Mouse (Mus musculus): ENCODE measurements around the gene Kmt5a. TPM values are rescaled to one million over a fixed set of nuclear protein-coding genes. Genes with fewer than 3 reads are reported as not detected.

The Kmt5a gene
- total RNA-seq, 2 experiments from 2014 or later, result 48.1 to 60.6 TPM

GRCm38 (mm10) chr5:124510536-124511050 is 70.9 kb downstream of the Kmt5a start:
- no peak for DNase-seq (ENCODE audit: low spot score in 2 of 2)

Small RNAs within 50 kb of the gene (microRNA-seq; reads per million reads assigned to microRNA genes)
- 0.85 to 1.1 reads per million in 2 experiments for gene Gm27486

Other genes starting within 250 kb of the Kmt5a start
- 100 to 1,000 TPM; 172 to 174 TPM for gene Pitpnm2, start 190.2 kb upstream of the Kmt5a start, total RNA-seq (2021)
- 10 to 100 TPM; 15.0 to 17.8 TPM for gene Mphosph9, start 112.0 kb upstream of the Kmt5a start, total RNA-seq (2021)
- gene 2810006K23Rik, start 111.8 kb upstream of the Kmt5a start, total RNA-seq (2021), result 10 to 100 TPM; 13.8 to 15.8 TPM
- 10 to 100 TPM; 95.4 to 99.6 TPM for gene Cdk2ap1, start 76.8 kb upstream of the Kmt5a start, total RNA-seq (2021)
- gene Sbno1, start 13.9 kb upstream of the Kmt5a start, total RNA-seq (2021), result 100 to 1,000 TPM; 133 to 135 TPM
- gene Rilpl2, start 38.4 kb downstream of the Kmt5a start, total RNA-seq (2021), result 10 to 100 TPM; 23.1 to 24.1 TPM
- 10 to 100 TPM; 19.7 to 22.3 TPM for gene Snrnp35, start 43.2 kb downstream of the Kmt5a start, total RNA-seq (2021)
- 10 to 100 TPM; 41.6 TPM for gene Rilpl1, start 91.5 kb downstream of the Kmt5a start, total RNA-seq (2021)
- gene Tmed2, start 100.8 kb downstream of the Kmt5a start, total RNA-seq (2021), result 100 to 1,000 TPM in 1 of 2 experiments, 10 to 100 TPM in 1; 98.4 to 100 TPM
- gene Ddx55, start 112.9 kb downstream of the Kmt5a start, total RNA-seq (2021), result 10 to 100 TPM; 22.8 to 25.5 TPM
- 10 to 100 TPM; 43.0 to 43.4 TPM for gene Eif2b1, start 139.2 kb downstream of the Kmt5a start, total RNA-seq (2021)
- gene Gtf2h3, start 139.2 kb downstream of the Kmt5a start, total RNA-seq (2021), result 10 to 100 TPM; 28.5 to 33.2 TPM
- 10 to 100 TPM; 59.3 to 59.9 TPM for gene Atp6v0a2, start 188.6 kb downstream of the Kmt5a start, total RNA-seq (2021)